Mouse (Mus musculus) left cerebral cortex, adult 8-10 months (tissue): ENCODE measurements at regions not wholly inside any gene's neighbourhood (a gene's known extent, or its start where the extent isn't known, plus 50 kb on each side); places are given as distances from the start of the nearest gene placed in this dataset.

Experiments
- DNase-seq, 2 experiments: peaks; one replicate each; pipeline ENCODE4 v3.0.0; 2022; ENCODE audit warnings: low spot score in 2 of 2

DNA sequence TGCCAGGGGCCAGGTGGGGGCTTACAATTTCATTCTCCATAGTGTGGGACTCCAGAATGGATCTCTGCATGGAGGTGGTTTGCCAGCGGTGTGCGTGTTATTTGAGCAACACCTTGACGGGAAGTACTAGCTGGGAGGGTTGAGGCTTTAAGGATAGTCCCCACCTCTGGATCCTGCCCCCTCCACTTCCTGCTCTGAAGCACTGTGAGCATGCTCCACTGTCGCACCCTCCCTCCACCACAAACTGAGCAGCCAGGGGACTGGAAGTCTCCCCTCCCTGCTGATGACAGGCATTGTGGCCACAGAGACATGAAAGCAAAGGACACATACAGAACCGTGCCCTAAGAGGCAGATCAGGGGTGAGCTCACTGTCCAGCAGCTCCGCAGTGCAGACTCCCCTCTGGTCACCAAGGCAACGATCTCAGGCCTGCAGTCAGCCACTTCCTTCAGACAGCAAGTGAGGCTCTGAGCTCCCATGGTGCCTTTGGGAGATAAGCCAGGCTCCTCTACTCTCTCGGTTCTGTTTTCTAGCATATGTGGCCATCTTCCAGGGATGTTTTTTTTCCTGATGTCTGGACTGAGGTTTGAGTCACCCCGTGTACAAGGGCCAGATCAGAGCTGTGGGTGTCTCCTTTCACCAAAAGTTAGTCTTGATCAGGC is 239.7 kb downstream of the Cryba4 start:
- DNase-seq = no peak

DNA sequence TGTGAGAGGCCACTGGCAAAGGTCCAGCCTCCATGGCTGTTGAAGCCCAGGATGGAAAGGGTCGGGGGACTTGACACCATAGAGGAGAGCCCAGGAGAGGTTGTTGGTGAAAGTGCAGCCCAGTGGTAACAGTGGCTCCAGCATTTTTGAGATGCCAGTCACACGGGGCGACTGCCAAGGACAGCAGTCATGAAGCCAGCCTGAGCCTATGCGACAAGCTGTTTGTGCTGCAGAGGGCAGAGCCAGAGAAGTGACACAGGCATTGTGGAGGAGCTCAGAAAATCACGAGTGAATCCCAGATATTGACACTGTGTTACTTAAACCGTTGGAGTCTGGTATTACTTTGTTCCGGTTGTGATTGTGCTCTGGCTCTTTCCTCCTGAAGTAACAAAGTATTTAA is 233.4 kb downstream of the Cryba4 start:
- no peak for DNase-seq

GRCm38 (mm10) chr5:112020882-112021281 is 231.4 kb downstream of the Cryba4 start:
- no peak for DNase-seq

DNA sequence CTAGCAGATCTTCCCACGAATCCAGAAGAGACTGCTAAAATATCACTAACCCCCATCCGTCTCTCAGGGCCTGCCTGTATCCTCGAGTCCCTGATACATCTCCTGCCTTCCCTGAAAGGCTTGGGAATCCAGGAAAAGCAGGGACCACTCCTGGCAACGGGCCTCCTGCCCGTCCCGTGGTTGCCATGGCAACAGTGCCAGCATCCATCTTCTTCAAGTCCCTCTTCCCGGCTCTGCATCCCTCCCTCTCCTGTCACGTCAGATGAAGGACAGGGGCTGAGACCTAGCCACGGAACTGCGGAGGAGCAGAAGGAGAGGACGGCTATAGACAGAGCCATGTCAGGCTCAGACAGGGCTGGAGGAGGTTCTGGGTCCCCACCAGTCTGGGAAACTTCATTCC is 222.4 kb downstream of the Cryba4 start:
- DNase-seq = peak; percentile 22 to 56

GRCm38 (mm10) chr5:112032036-112032435 is 220.3 kb downstream of the Cryba4 start:
- no peak for DNase-seq

DNA sequence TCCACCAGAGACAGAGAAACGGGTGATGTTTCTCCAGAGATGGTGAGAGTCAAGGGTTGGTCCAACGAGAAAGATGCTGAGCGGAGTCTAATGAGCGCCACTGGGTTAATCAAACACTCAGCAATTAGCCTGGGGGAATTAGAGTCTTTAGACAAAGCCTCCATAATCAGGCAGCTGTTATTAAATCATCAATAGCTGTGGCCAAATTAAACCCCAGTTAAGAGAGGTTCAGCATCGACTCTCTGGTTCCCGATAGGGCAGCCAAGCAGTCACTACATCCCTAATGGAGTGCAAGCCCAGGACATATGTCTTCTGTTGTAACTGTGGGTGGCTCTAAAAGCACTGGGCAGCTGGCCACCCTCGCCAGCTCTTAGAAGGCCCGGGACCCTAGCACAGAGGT is 216.9 kb downstream of the Cryba4 start:
- DNase-seq = no peak

GRCm38 (mm10) chr5:112037080-112037479 is 215.2 kb downstream of the Cryba4 start:
- no peak for DNase-seq

- no peak for DNase-seq
These were observed 212.5 kb downstream of the Cryba4 start for GRCm38 (mm10) chr5:112039645-112040372.

DNA sequence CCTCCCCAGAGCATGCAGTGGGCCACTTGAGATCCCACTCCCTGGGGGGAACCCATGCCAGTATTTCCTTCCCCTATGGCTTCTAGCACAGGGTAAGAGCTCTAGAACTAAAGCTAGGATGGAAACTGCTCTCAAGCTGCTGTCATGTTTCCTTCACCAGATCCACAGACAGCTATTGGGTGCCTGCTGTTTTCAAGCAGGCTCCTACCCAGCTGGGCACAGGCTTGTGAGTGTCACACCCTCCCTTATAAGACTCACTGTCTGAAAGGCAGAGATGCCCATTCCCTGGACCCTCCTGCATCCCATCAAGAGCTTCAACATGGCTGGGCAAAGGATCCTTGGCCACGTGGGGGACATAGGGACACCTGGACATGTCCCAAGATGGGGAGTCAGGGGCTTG is 211.6 kb downstream of the Cryba4 start:
- DNase-seq = no peak

- peak in 1 of 2 experiments; percentile 42 for DNase-seq
These were observed 211.0 kb downstream of the Cryba4 start for GRCm38 (mm10) chr5:112041285-112041684.

DNA sequence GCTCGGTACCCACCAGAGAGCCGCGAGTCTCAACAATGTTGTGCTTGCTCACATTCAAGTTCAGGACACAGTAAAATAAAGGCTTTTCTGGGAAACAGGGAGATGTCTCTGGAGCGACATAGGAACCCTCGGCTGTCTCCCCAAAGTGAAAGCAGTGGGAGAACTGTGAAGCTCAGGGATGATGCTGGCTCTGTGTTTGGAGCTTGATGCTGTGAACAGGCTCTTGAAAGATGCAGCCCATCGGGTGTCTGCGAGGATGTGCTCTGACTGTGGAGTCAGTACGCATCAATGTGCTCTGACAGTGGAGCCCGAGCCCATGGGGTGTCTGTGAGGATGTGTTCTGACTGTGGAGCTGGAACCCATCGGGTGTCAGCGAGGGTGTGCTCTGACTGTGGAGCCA is 210.1 kb downstream of the Cryba4 start:
- no peak for DNase-seq

- no peak for DNase-seq
These were observed 202.1 kb downstream of the Cryba4 start for GRCm38 (mm10) chr5:112050046-112050782.

GRCm38 (mm10) chr5:112050906-112051305 is 201.4 kb downstream of the Cryba4 start:
- DNase-seq = peak in 1 of 2 experiments; percentile 50

DNA sequence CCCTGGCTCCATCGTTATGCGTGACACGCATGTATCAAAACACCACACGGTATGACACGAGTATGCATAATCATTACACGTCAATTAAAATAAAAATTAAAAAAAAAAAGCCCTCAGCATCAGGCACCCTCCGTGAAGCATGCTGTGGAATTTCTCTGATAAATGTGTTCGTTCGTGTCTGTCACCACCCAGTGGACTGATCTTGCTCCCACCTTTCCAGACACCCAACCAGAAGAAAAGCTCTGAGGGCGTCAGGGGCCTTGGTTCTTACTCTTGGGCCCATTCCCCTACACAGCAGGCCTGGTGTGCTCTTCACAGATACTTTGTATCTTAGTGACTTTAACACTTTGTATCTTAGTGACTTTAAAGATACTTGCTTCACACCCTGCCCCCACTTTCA is 200.5 kb downstream of the Cryba4 start:
- no peak for DNase-seq

GRCm38 (mm10) chr5:112053600-112054155 is 198.6 kb downstream of the Cryba4 start:
- no peak for DNase-seq

GRCm38 (mm10) chr5:112055018-112055417 is 197.3 kb downstream of the Cryba4 start:
- DNase-seq = no peak

GRCm38 (mm10) chr5:112069917-112070316 is 182.4 kb downstream of the Cryba4 start:
- no peak for DNase-seq

DNA sequence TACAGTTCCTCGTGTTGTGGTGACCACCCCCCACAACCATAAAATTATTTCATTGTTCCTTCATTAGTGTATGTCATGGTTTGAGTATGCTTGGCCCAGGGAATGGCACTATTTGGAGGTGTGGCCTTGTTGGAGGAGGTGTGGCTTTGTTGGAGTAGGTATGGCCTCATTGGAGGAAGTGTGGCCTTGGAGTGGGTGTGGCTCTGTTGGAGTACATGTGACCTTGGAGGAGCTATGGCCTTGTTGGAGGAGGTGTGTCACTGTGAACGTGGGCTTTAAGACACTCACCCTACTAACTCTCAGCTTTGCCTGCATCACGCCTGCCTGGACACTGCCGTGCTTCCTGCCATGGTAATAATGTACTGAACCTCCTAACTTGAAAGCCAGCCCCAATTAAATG is 179.9 kb downstream of the Cryba4 start:
- DNase-seq = no peak

GRCm38 (mm10) chr5:112077097-112077496 is 175.2 kb downstream of the Cryba4 start:
- DNase-seq = no peak

DNA sequence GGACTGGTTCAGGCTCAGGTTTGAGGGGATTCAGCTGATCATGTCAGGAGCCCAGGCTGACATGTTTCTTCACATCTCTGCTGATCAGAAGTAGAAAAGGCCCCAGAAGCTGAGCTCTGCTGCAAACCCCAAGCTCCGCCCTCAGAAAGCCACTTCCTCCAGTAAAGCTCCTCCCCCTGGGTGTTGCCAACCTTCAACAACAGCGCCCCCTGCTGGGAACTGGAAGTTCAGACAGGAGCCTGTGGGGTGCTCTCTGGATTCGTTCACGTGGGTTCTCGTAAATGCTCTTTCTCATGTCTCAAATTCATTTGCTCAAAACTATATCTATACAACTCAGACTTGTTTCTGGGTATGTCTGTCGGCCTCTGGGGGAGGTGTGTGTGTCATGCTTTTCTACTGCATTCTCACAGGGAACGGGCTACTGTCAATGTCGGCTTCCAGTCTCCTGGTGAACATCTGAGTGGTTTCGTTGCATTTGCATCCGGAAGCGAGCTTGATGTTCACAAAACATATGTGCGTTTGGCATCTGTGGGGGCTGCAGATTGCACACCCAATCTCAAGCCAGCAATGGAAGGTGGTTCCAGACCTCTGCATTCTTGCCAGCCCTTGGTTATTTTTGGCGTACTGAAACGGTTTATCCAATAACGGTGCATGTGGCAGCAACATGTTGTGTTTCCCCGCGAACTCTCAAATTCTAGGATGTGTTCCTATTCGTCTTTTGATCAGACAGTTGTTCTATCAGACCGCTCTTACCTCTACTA is 174.3 kb downstream of the Cryba4 start:
- peak in 1 of 2 experiments; percentile 7 for DNase-seq

GRCm38 (mm10) chr5:112081006-112081405 is 171.3 kb downstream of the Cryba4 start:
- no peak for DNase-seq
